In genomic region chr17:63324039-63324438, GRCm38 (mm10) we compare ENCODE assay signal across 9 mouse cellular contexts.
DNase-seq lines count a peak whose midpoint lies in the region; ATAC-seq and TF ChIP-seq lines count a peak whose summit lies in the region.
"Had no signal": no experiment of that assay in that cellular context is flagged by ENCODE, and none has a peak within 500 bp of the region (broad histone marks: within the 10 kb centered on the region; RNA-seq: fewer than 3 reads in every experiment).

No protein-coding gene starts in this region.

- ATAC-seq in erythroblast, adult 5-6 weeks (replicated peaks; ENCODE audit: low FRiP score, poor library complexity, severe bottlenecking), result peak; percentile 90
- ATAC-seq in lung, embryonic 16.5 days (ENCODE audit: low read depth), result 0 out of 2 replicates have a peak, but pooled peaks have one; percentile 38

- H3K9me3 ChIP-seq in hindbrain, embryonic 10.5 days, result no peaks in the 10 kb centered on the region
- no peaks in the 10 kb centered on the region for H3K9me3 ChIP-seq in lung, embryonic 16.5 days (ENCODE audit: control insufficient read depth, low read length)

- H3K9ac ChIP-seq in lung, embryonic 16.5 days (ENCODE audit: low read length), result no peak overlapping the region

- no peak for TF ChIP-seq POLR2A in bone marrow macrophage, adult 2 months (IDR thresholded peaks at IDR 0.05; ENCODE audit: borderline replicate concordance, low read depth, low read length)

- peak; percentile 29 for DNase-seq in MEL-GATA-1-ER (ENCODE audit: extremely low read depth, low read depth)
- peak; percentile 53 for DNase-seq in hindbrain, embryonic 10.5 days (ENCODE audit: low spot score)
- peak; percentile 52 to 74 for DNase-seq in layer of hippocampus, adult 8-10 months (ENCODE audit: low spot score in 2 of 2)
- peak; percentile 81 for DNase-seq in retina, embryonic 14.5 days (ENCODE audit: low spot score)
- peak; percentile 77 for DNase-seq in thymus, postnatal 25 days

- H3K27ac ChIP-seq in bone marrow macrophage, adult 2 months (ENCODE audit: insufficient read depth, low read depth, low read length), result no peak overlapping the region
- no peak overlapping the region for H3K27ac ChIP-seq in hindbrain, embryonic 10.5 days
- H3K27ac ChIP-seq in lung, embryonic 16.5 days (ENCODE audit: low read length), result no peak overlapping the region
- H3K27ac ChIP-seq: macrophage had no signal

- TF ChIP-seq CTCF in bone marrow macrophage, adult 2 months (IDR thresholded peaks at IDR 0.05; ENCODE audit: low read depth, low read length), result peak; percentile 56; the same call in 1 of the 2 replicates

- H3K4me1 ChIP-seq in bone marrow macrophage, adult 2 months (ENCODE audit: control insufficient read depth, insufficient read depth, low read length), result peaks cover 8% of the 10 kb centered on the region; the same call in 1 of the 2 replicates
- peaks cover 15% of the 10 kb centered on the region for H3K4me1 ChIP-seq in hindbrain, embryonic 10.5 days (replicated peaks)
- no peaks in the 10 kb centered on the region for H3K4me1 ChIP-seq in lung, embryonic 16.5 days (replicated peaks; ENCODE audit: control insufficient read depth, insufficient read depth, low read length)

- H3K4me2 ChIP-seq in lung, embryonic 16.5 days (ENCODE audit: low read depth, low read length), result no peak overlapping the region

- H3K36me3 ChIP-seq in hindbrain, embryonic 10.5 days, result no peaks in the 10 kb centered on the region
- no peaks in the 10 kb centered on the region for H3K36me3 ChIP-seq in lung, embryonic 16.5 days (ENCODE audit: control insufficient read depth, insufficient read depth, low read length)

- no peak overlapping the region for H3K4me3 ChIP-seq in bone marrow macrophage, adult 2 months (ENCODE audit: insufficient read depth, low read length)
- H3K4me3 ChIP-seq in hindbrain, embryonic 10.5 days, result no peak overlapping the region
- no peak overlapping the region for H3K4me3 ChIP-seq in lung, embryonic 16.5 days (ENCODE audit: low read length)

- no peaks in the 10 kb centered on the region for H3K27me3 ChIP-seq in hindbrain, embryonic 10.5 days (ENCODE audit: insufficient read depth, poor library complexity, severe bottlenecking)
- no peaks in the 10 kb centered on the region for H3K27me3 ChIP-seq in lung, embryonic 16.5 days (ENCODE audit: control insufficient read depth, insufficient read depth, low read depth, low read length)

- 31% methylated on average over 2 of the region's 2 CpGs for WGBS in hindbrain, embryonic 10.5 days
- WGBS in lung, embryonic 16.5 days, result 22% methylated on average over 2 of the region's 2 CpGs

Comparison
In these comparisons a context has a peak if more than half of its experiments do, and no peak if none do; other contexts are left out.
1. DNase-seq: peak in every context shown above with its lines; median percentile 81 in retina, embryonic 14.5 days; 77 in thymus, postnatal 25 days; 63 in layer of hippocampus, adult 8-10 months; 53 in hindbrain, embryonic 10.5 days; 29 in MEL-GATA-1-ER.